Comparison of ENCODE assay signal across 14 mouse cellular contexts in the genomic region with DNA sequence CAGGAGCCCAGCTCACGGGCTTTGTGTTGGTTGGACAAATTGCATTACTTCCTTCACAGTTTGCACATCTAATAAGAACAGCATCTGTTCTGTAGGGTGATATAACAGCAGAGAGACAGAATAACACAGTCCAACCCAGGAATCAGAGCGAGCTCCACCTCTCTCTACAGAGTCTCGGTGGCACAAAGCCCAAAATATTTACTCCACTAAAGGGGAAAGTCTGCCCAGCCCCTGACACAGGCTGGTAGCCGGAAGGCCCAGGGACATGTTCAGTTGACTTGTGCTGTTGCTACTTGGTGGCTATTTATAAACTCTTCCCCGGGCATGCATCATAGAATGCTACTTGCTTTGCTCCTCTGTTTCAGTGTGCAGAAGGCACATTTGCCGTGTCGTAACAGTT. TPM values are rescaled to one million over a fixed set of nuclear protein-coding genes. Genes with fewer than 3 reads are reported as not detected.
DNase-seq lines count a peak whose midpoint lies in the region; ATAC-seq and TF ChIP-seq lines count a peak whose summit lies in the region.
"Had no signal": no experiment of that assay in that cellular context is flagged by ENCODE, and none has a peak within 500 bp of the region (broad histone marks: within the 10 kb centered on the region; RNA-seq: fewer than 3 reads in every experiment).

No protein-coding gene starts in this region.

- no peak overlapping the region for H3K9ac ChIP-seq in heart, postnatal 0 days (replicated peaks; ENCODE audit: low read depth, low read length)
- H3K9ac ChIP-seq in stomach, postnatal 0 days (ENCODE audit: low read length), result no peak overlapping the region
- H3K9ac ChIP-seq: neural tube, embryonic 15.5 days had no signal

- peak; percentile 74 for DNase-seq in heart, embryonic 10.5 days (ENCODE audit: low spot score)
- DNase-seq in heart, postnatal 25 days (ENCODE audit: low spot score), result no peak
- no peak for DNase-seq in spleen, adult 2 months (ENCODE audit: low read depth in 1 of 2, low spot score in 2 of 2)
- DNase-seq in spleen, postnatal 10 days (ENCODE audit: low spot score in 2 of 2), result no peak
- peak; percentile 82 for DNase-seq in heart, postnatal 0 days (ENCODE audit: low spot score)
- DNase-seq in stomach, postnatal 0 days (ENCODE audit: low spot score), result no peak
- DNase-seq in cerebellum, postnatal 14 days, result no peak
- DNase-seq in thymus, adult 2 months, result no peak
- DNase-seq: cerebellum, adult 9-11 months; kidney, postnatal 10 days had no signal

- H3K4me1 ChIP-seq in heart, embryonic 10.5 days, result peaks cover 49% of the 10 kb centered on the region
- no peaks in the 10 kb centered on the region; the same call in 1 of the 2 replicates for H3K4me1 ChIP-seq in spleen, adult 2 months (ENCODE audit: control insufficient read depth, insufficient read depth, insufficient read length)
- peaks cover 36% of the 10 kb centered on the region for H3K4me1 ChIP-seq in heart, postnatal 0 days (ENCODE audit: control insufficient read depth, insufficient read depth)
- H3K4me1 ChIP-seq in stomach, postnatal 0 days (replicated peaks; ENCODE audit: control insufficient read depth, insufficient read depth), result 0 out of 2 replicates have a peak, but pooled peaks cover 3% of the 10 kb centered on the region
- peaks cover 7% of the 10 kb centered on the region for H3K4me1 ChIP-seq in thymus, adult 2 months (replicated peaks; ENCODE audit: control insufficient read depth, insufficient read depth, low read length)

- TF ChIP-seq CTCF in spleen, adult 2 months (IDR thresholded peaks at IDR 0.05; ENCODE audit: extremely low read depth, insufficient read depth, insufficient read length, insufficient replicate concordance), result no peak
- TF ChIP-seq CTCF in heart, postnatal 0 days (IDR thresholded peaks at IDR 0.05; ENCODE audit: low read depth), result no peak
- TF ChIP-seq CTCF in stomach, postnatal 0 days (IDR thresholded peaks at IDR 0.05; ENCODE audit: low read depth), result no peak
- no peak for TF ChIP-seq CTCF in thymus, adult 2 months (IDR thresholded peaks at IDR 0.05; ENCODE audit: borderline replicate concordance, control insufficient read depth, extremely low read depth, insufficient read depth, low read length, poor library complexity)

- H3K4me3 ChIP-seq in heart, embryonic 10.5 days, result no peak overlapping the region
- no peak overlapping the region for H3K4me3 ChIP-seq in spleen, adult 2 months (ENCODE audit: extremely low read depth, insufficient read depth, insufficient read length)
- no peak overlapping the region for H3K4me3 ChIP-seq in heart, postnatal 0 days (ENCODE audit: low read depth, low read length)
- H3K4me3 ChIP-seq in stomach, postnatal 0 days (ENCODE audit: low read depth, low read length), result no peak overlapping the region
- H3K4me3 ChIP-seq in thymus, adult 2 months (ENCODE audit: control insufficient read depth, insufficient read depth, low read length), result no peak overlapping the region
- H3K4me3 ChIP-seq: embryonic facial prominence, embryonic 10.5 days; forebrain, embryonic 10.5 days; neural tube, embryonic 15.5 days had no signal

- H3K27me3 ChIP-seq in heart, embryonic 10.5 days (ENCODE audit: insufficient read depth, poor library complexity, severe bottlenecking), result 0 out of 2 replicates have a peak, but pooled peaks cover 9% of the 10 kb centered on the region
- H3K27me3 ChIP-seq in spleen, adult 2 months (ENCODE audit: control insufficient read depth, insufficient read depth, low read length), result no peaks in the 10 kb centered on the region
- H3K27me3 ChIP-seq in heart, postnatal 0 days (ENCODE audit: control insufficient read depth, insufficient read depth, low read length), result no peaks in the 10 kb centered on the region
- H3K27me3 ChIP-seq in stomach, postnatal 0 days (ENCODE audit: control insufficient read depth, insufficient read depth, low read length), result no peaks in the 10 kb centered on the region
- H3K27me3 ChIP-seq in thymus, adult 2 months (ENCODE audit: control insufficient read depth, insufficient read depth, low read length), result no peaks in the 10 kb centered on the region
- H3K27me3 ChIP-seq: neural tube, embryonic 15.5 days had no signal

- TF ChIP-seq EP300 in heart, postnatal 0 days (IDR thresholded peaks at IDR 0.05; ENCODE audit: low read depth), result no peak
- TF ChIP-seq EP300 in stomach, postnatal 0 days (optimal IDR thresholded peaks at IDR 0.05), result no peak

- no peak for TF ChIP-seq POLR2A in spleen, adult 2 months (IDR thresholded peaks at IDR 0.05; ENCODE audit: low read depth, low read length)
- TF ChIP-seq POLR2A in thymus, adult 2 months (IDR thresholded peaks at IDR 0.05; ENCODE audit: control insufficient read depth, extremely low read depth, insufficient read depth, low read length, poor library complexity), result no peak

- 54% methylated on average over 7 of the region's 7 CpGs for WGBS in heart, embryonic 10.5 days
- 55% methylated on average over 7 of the region's 7 CpGs for WGBS in spleen, adult 2 months
- whole genome bisulfite sequencing in heart, postnatal 0 days, result 24% methylated on average over 7 of the region's 7 CpGs
- 41% methylated on average over 7 of the region's 7 CpGs for WGBS in stomach, postnatal 0 days
- 80% methylated on average over 7 of the region's 7 CpGs for WGBS in thymus, adult 2 months

- no peak for ATAC-seq in heart, postnatal 0 days (ENCODE audit: insufficient read depth, low read depth)
- no peak for ATAC-seq in stomach, postnatal 0 days (ENCODE audit: low FRiP score, low TSS enrichment)
- ATAC-seq: inflammation-experienced regulatory T-cells, adult 6 months had no signal

- no peak overlapping the region for H3K4me2 ChIP-seq in heart, postnatal 0 days (ENCODE audit: low read depth, low read length)
- no peak overlapping the region for H3K4me2 ChIP-seq in stomach, postnatal 0 days (replicated peaks; ENCODE audit: low read depth)
- H3K4me2 ChIP-seq: neural tube, embryonic 15.5 days had no signal

- H3K27ac ChIP-seq in heart, embryonic 10.5 days, result peak overlapping the region; percentile 82
- peak overlapping the region; percentile 5; the same call in 1 of the 2 replicates for H3K27ac ChIP-seq in spleen, adult 2 months (ENCODE audit: insufficient read depth, low read length)
- H3K27ac ChIP-seq in heart, postnatal 0 days (ENCODE audit: low read depth), result peak overlapping the region; percentile 66
- H3K27ac ChIP-seq in stomach, postnatal 0 days (replicated peaks), result peak overlapping the region; percentile 69
- H3K27ac ChIP-seq in thymus, adult 2 months (ENCODE audit: control insufficient read depth, insufficient read depth, low read length), result no peak overlapping the region
- H3K27ac ChIP-seq: embryonic facial prominence, embryonic 10.5 days; neural tube, embryonic 15.5 days had no signal

- no peaks in the 10 kb centered on the region for H3K9me3 ChIP-seq in heart, embryonic 10.5 days
- no peaks in the 10 kb centered on the region for H3K9me3 ChIP-seq in heart, postnatal 0 days (replicated peaks; ENCODE audit: control insufficient read depth, low read length)
- no peaks in the 10 kb centered on the region for H3K9me3 ChIP-seq in stomach, postnatal 0 days (ENCODE audit: control insufficient read depth, low read length)
- H3K9me3 ChIP-seq: embryonic facial prominence, embryonic 10.5 days; forebrain, embryonic 10.5 days; neural tube, embryonic 15.5 days had no signal

- H3K36me3 ChIP-seq in heart, embryonic 10.5 days, result no peaks in the 10 kb centered on the region
- H3K36me3 ChIP-seq in spleen, adult 2 months (ENCODE audit: control insufficient read depth, insufficient read depth, low read length), result no peaks in the 10 kb centered on the region
- no peaks in the 10 kb centered on the region for H3K36me3 ChIP-seq in heart, postnatal 0 days (replicated peaks; ENCODE audit: control insufficient read depth, insufficient read depth, low read length)
- H3K36me3 ChIP-seq in stomach, postnatal 0 days (ENCODE audit: control insufficient read depth, insufficient read depth, low read length), result no peaks in the 10 kb centered on the region
- no peaks in the 10 kb centered on the region for H3K36me3 ChIP-seq in thymus, adult 2 months (ENCODE audit: control insufficient read depth, insufficient read depth, low read length)
- H3K36me3 ChIP-seq: embryonic facial prominence, embryonic 10.5 days; forebrain, embryonic 10.5 days; neural tube, embryonic 15.5 days had no signal

- intact Hi-C loops in heart, postnatal 25 days (cut with DNase I), result loop anchor here (1.0 kb wide), 1 partner anchor 17 kb away; no protein-coding TSS in a partner anchor

RNA-seq across cellular contexts. Expression of gene Ergic1, which starts 48.3 kb away (rescaled TPM):
- polyA plus RNA-seq in heart, embryonic 10.5 days (2016; fragmentation: Nextera tagmentation; extraction: Ambion mirVana), result 130 and 150 TPM in 2 replicates
- total RNA-seq in heart, postnatal 25 days (2021), result 10 to 100 TPM; 54.2 to 58.4 TPM
- 39.2 and 47.4 TPM in 2 replicates for polyA plus RNA-seq in spleen, adult 2 months (2012; rRNA removed)
- total RNA-seq in heart, postnatal 0 days (2014; rRNA removed; ENCODE audit: low replicate concordance), result 148 and 152 TPM in 2 replicates
- 50.8 and 53.3 TPM in 2 replicates for polyA plus RNA-seq in heart, postnatal 0 days (2015; fragmentation: Nextera tagmentation; extraction: Ambion mirVana)
- polyA plus RNA-seq in stomach, postnatal 0 days (2015; fragmentation: Nextera tagmentation; extraction: Ambion mirVana), result 64.2 and 65.5 TPM in 2 replicates
- 80.2 and 86.3 TPM in 2 replicates for polyA plus RNA-seq in thymus, adult 2 months (2012; rRNA removed)

RNA-seq across cellular contexts. Expression of gene Dusp1, which starts 49.0 kb away (rescaled TPM):
- 28.8 and 31.5 TPM in 2 replicates for polyA plus RNA-seq in heart, embryonic 10.5 days (2016; fragmentation: Nextera tagmentation; extraction: Ambion mirVana)
- total RNA-seq in heart, postnatal 25 days (2021), result 10 to 100 TPM; 44.8 to 66.4 TPM
- 44.3 and 55.8 TPM in 2 replicates for polyA plus RNA-seq in spleen, adult 2 months (2012; rRNA removed)
- total RNA-seq in heart, postnatal 0 days (2014; rRNA removed; ENCODE audit: low replicate concordance), result 105 and 114 TPM in 2 replicates
- polyA plus RNA-seq in heart, postnatal 0 days (2015; fragmentation: Nextera tagmentation; extraction: Ambion mirVana), result 23.1 and 24.0 TPM in 2 replicates
- 27.7 and 33.1 TPM in 2 replicates for polyA plus RNA-seq in stomach, postnatal 0 days (2015; fragmentation: Nextera tagmentation; extraction: Ambion mirVana)
- polyA plus RNA-seq in thymus, adult 2 months (2012; rRNA removed), result 53.8 and 59.3 TPM in 2 replicates

Comparison
In these comparisons a context has a peak if more than half of its experiments do, and no peak if none do; other contexts are left out.
1. DNase-seq: peak in heart, embryonic 10.5 days (single experiment) and heart, postnatal 0 days (single experiment); none in heart, postnatal 25 days (single experiment), spleen, adult 2 months (0 of 2), spleen, postnatal 10 days (0 of 2), stomach, postnatal 0 days (single experiment), cerebellum, postnatal 14 days (0 of 2) and thymus, adult 2 months (single experiment).